Comparison of ENCODE assay signal across 8 mouse cellular contexts in genomic region chr6:124414927-124415325, GRCm38 (mm10). TPM values are rescaled to one million over a fixed set of nuclear protein-coding genes. Genes with fewer than 3 reads are reported as not detected.
DNase-seq lines count a peak whose midpoint lies in the region; ATAC-seq lines count a peak whose summit lies in the region.

Pex5 (minus strand) TSS chr6:124415067.

- DNase-seq in ZHBTc4 (ENCODE audit: low read depth, low spot score), result peak; percentile 96
- peak; percentile 94 to 95 for DNase-seq in gastrocnemius, adult 8-10 months (ENCODE audit: low spot score in 2 of 2)
- DNase-seq in hindlimb bud, embryonic 11.5 days (ENCODE audit: extremely low spot score, low read depth, low spot score), result peak; percentile 63
- DNase-seq in left cerebral cortex, adult 8-10 months (ENCODE audit: low spot score in 2 of 2), result peak; percentile 84 to 95
- DNase-seq in right cerebral cortex, postnatal 10 days (ENCODE audit: low spot score in 2 of 2), result peak; percentile 97
- DNase-seq in urinary bladder, postnatal 25 days (ENCODE audit: low spot score), result peak; percentile 92

- H3K4me1 ChIP-seq in megakaryocyte, embryonic 14.5 days, result peaks cover 26% of the 10 kb centered on the region

- ATAC-seq in common myeloid progenitor, adult 5-6 weeks (replicated peaks; ENCODE audit: low read depth, poor library complexity, severe bottlenecking), result peak; percentile 76

- H3K4me3 ChIP-seq in megakaryocyte, embryonic 14.5 days (replicated peaks), result peak within 1 kb of the TSS; percentile 99

- H3K27me3 ChIP-seq in megakaryocyte, embryonic 14.5 days (replicated peaks), result no peaks in the 10 kb centered on the region

- peaks cover 32% of the 10 kb centered on the region for H3K36me3 ChIP-seq in megakaryocyte, embryonic 14.5 days (replicated peaks; ENCODE audit: low read length)

- H3K9me3 ChIP-seq in megakaryocyte, embryonic 14.5 days, result no peaks in the 10 kb centered on the region

RNA-seq across cellular contexts. Expression of gene Pex5, which starts in this region (rescaled TPM):
- 19.9 and 20.5 TPM in 2 replicates for total RNA-seq in common myeloid progenitor, adult 5-6 weeks (2017)
- total RNA-seq in gastrocnemius, adult 8-10 months (2022), result 10 to 100 TPM; 21.4 to 24.9 (median 22.9) TPM
- 10 to 100 TPM; 53.0 to 56.3 (median 53.8) TPM for total RNA-seq in left cerebral cortex, adult 8-10 months (2022)
- 4.7 and 7.5 TPM in 2 replicates for polyA plus RNA-seq in megakaryocyte, embryonic 14.5 days (2012; ENCODE audit: insufficient read depth, low replicate concordance)

Comparison
In these comparisons a context has a peak if more than half of its experiments do, and no peak if none do; other contexts are left out.
1. Peak in every context shown above with its lines: DNase-seq, ATAC-seq and H3K4me3 ChIP-seq.